Mouse (Mus musculus) erythroblast, embryonic 14.5 days (primary cell): ENCODE measurements around the gene Map3k9.

ENCODE experiments used
- GATA1 ChIP-seq: IDR thresholded peaks from 2 replicates; pipeline ENCODE4 v1.6.1; 2012; ENCODE audit warnings: low read length, inconsistent platforms, mixed read lengths
- TAL1 ChIP-seq: IDR thresholded peaks from 3 replicates; pipeline ENCODE4 v1.6.1; 2012; ENCODE audit warnings: low read length, inconsistent platforms, mixed read lengths

GRCm38 (mm10) chr12:81807529-81807837, 26.5 kb upstream of the Map3k9 start:
- TF ChIP-seq GATA1: no peak
- no peak for TF ChIP-seq TAL1
